Mouse (Mus musculus) liver, embryonic 16.5 days (tissue): ENCODE data around the gene Gsdma3. TPM values are rescaled to one million over a fixed set of nuclear protein-coding genes. Genes with fewer than 3 reads are reported as not detected.

Experiments used
- ATAC-seq: fragments of 200-750 bp; cut with Nextera tagmentation; 2 replicates; pipeline ENCODE4 v1.8.0; 2017; ENCODE audit warnings: low read depth, mild to moderate bottlenecking, moderate number of reproducible peaks, moderate library complexity
- H3K27ac ChIP-seq: fragments of 300-500 bp; sonication (generic); 2 replicates; pipeline ENCODE4 v1.5.1; 2014; ENCODE audit warnings: mild to moderate bottlenecking, low read length
- H3K27me3 ChIP-seq: fragments of 300-500 bp; sonication (generic); 2 replicates; pipeline ENCODE4 v1.6.1; 2014; ENCODE audit warnings: low read depth, low read length, mixed read lengths; ENCODE audit not compliant: control insufficient read depth, insufficient read depth
- H3K36me3 ChIP-seq: fragments of 300-500 bp; sonication (generic); 2 replicates; pipeline ENCODE4 v1.6.1; 2014; ENCODE audit warnings: mild to moderate bottlenecking; ENCODE audit not compliant: control insufficient read depth, insufficient read depth
- H3K4me1 ChIP-seq: fragments of 300-500 bp; sonication (generic); 2 replicates; pipeline ENCODE4 v1.6.1; 2014; ENCODE audit warnings: low read depth, low read length, mixed read lengths; ENCODE audit not compliant: control insufficient read depth
- H3K4me2 ChIP-seq: fragments of 300-500 bp; sonication (generic); 2 replicates; pipeline ENCODE4 v1.6.1; 2014; ENCODE audit warnings: low read depth, low read length, mixed read lengths
- H3K4me3 ChIP-seq: fragments of 300-500 bp; sonication (generic); 2 replicates; pipeline ENCODE4 v1.5.1; 2014; ENCODE audit warnings: low read depth, mild to moderate bottlenecking, low read length
- H3K9ac ChIP-seq: fragments of 300-500 bp; sonication (generic); 2 replicates; pipeline ENCODE4 v1.6.1; 2014; ENCODE audit warnings: low read depth, low read length
- H3K9me3 ChIP-seq: fragments of 300-500 bp; sonication (generic); replicated peaks from 2 replicates; pipeline ENCODE4 v1.6.1; 2016; ENCODE audit warnings: low read length; ENCODE audit not compliant: control insufficient read depth
- WGBS: fragments of 180-500 bp; shearing (Covaris S2); extraction: QIAGEN DNeasy Blood & Tissue Kit; methylation state at CpG from one replicate; pipeline ENCODE4 v1.1.7; 2014; ENCODE audit not compliant: insufficient replicate concordance; 5-methylcytosine and 5-hydroxymethylcytosine counted together
- polyA plus RNA-seq: library from polyadenylated mRNA; unstranded; fragments of >200 nt; fragmentation: Nextera tagmentation; extraction: Ambion mirVana; gene quantifications from 2 replicates; pipeline ENCODE4 v1.2.1, GENCODE M21; 2015

The Gsdma3 gene
- polyA plus RNA-seq, 1 experiment from 2014 or later = not detected

GRCm38 (mm10) chr11:98682811-98683210 is 56.7 kb downstream of the Gsdma3 start:
- Histone ChIP-seq H3K4me3 (peak overlapping the region; percentile 94), H3K36me3 (peaks cover 21% of the 10 kb centered on the region), H3K4me2 (peak overlapping the region; percentile 88), H3K27me3 (no peaks in the 10 kb centered on the region), H3K9ac (peak overlapping the region; percentile 96), H3K9me3 (no peaks in the 10 kb centered on the region), H3K27ac (peak overlapping the region; percentile 68), H3K4me1 (peaks cover 12% of the 10 kb centered on the region)
- 0% methylated on average over 23 of the region's 23 CpGs for whole genome bisulfite sequencing
- peak; percentile 19 for ATAC-seq

- no peak for ATAC-seq
- Histone ChIP-seq H3K4me3 (no peak overlapping the region), H3K9me3 (no peaks in the 10 kb centered on the region), H3K9ac (no peak overlapping the region), H3K27ac (no peak overlapping the region), H3K4me2 (no peak overlapping the region), H3K27me3 (no peaks in the 10 kb centered on the region), H3K36me3 (peaks cover 38% of the 10 kb centered on the region), H3K4me1 (peaks cover 12% of the 10 kb centered on the region)
- 82% methylated on average over 9 of the region's 9 CpGs for WGBS
These were observed 59.5 kb downstream of the Gsdma3 start for GRCm38 (mm10) chr11:98685642-98686041.

- Histone ChIP-seq H3K27ac (no peak overlapping the region), H3K4me2 (no peak overlapping the region), H3K9ac (no peak overlapping the region), H3K9me3 (no peaks in the 10 kb centered on the region), H3K27me3 (no peaks in the 10 kb centered on the region), H3K4me1 (peaks cover 8% of the 10 kb centered on the region), H3K36me3 (peaks cover 47% of the 10 kb centered on the region), H3K4me3 (no peak overlapping the region)
- 80% methylated on average over 4 of the region's 4 CpGs for WGBS
- no peak for ATAC-seq
These were observed 60.8 kb downstream of the Gsdma3 start for GRCm38 (mm10) chr11:98686976-98687375.

Other genes with a start within 250 kb of the Gsdma3 start
- gene Tcap, start 242.5 kb upstream of the Gsdma3 start, polyA plus RNA-seq = 0.98 and 1.7 TPM in 2 replicates
- gene Pnmt, start 239.9 kb upstream of the Gsdma3 start, polyA plus RNA-seq = 0.12 TPM in 1 of 2 replicates, not detected in the other
- 3.3 and 3.4 TPM in 2 replicates for gene Pgap3, start 225.9 kb upstream of the Gsdma3 start, polyA plus RNA-seq
- gene Erbb2, start 213.9 kb upstream of the Gsdma3 start, polyA plus RNA-seq = 1.8 and 2.1 TPM in 2 replicates
- gene Mien1, start 187.4 kb upstream of the Gsdma3 start, polyA plus RNA-seq = 55.9 and 57.9 TPM in 2 replicates
- gene Grb7, start 180.0 kb upstream of the Gsdma3 start, polyA plus RNA-seq = 28.5 and 36.0 TPM in 2 replicates
- 0.19 and 0.20 TPM in 2 replicates for gene Ikzf3, start 80.3 kb upstream of the Gsdma3 start, polyA plus RNA-seq
- 0.60 and 0.85 TPM in 2 replicates for gene Zpbp2, start 75.3 kb upstream of the Gsdma3 start, polyA plus RNA-seq
- 36.6 and 38.4 TPM in 2 replicates for gene Ormdl3, start 39.0 kb upstream of the Gsdma3 start, polyA plus RNA-seq
- gene Lrrc3c, start 28.1 kb upstream of the Gsdma3 start, polyA plus RNA-seq = not detected in 2 replicates
- gene Gm12355, start 699 bp upstream of the Gsdma3 start, polyA plus RNA-seq = 0.12 and 0.47 TPM in 2 replicates
- gene Gsdma2, start 20.4 kb downstream of the Gsdma3 start, polyA plus RNA-seq = not detected in 2 replicates
- gene Gsdma, start 38.0 kb downstream of the Gsdma3 start, polyA plus RNA-seq = 0.04 TPM in 1 of 2 replicates, not detected in the other
- gene Psmd3, start 56.2 kb downstream of the Gsdma3 start, polyA plus RNA-seq = 86.4 and 86.5 TPM in 2 replicates
- gene Csf3, start 74.9 kb downstream of the Gsdma3 start, polyA plus RNA-seq = not detected in 2 replicates
- 22.8 and 23.8 TPM in 2 replicates for gene Med24, start 103.1 kb downstream of the Gsdma3 start, polyA plus RNA-seq
- gene Thra, start 114.3 kb downstream of the Gsdma3 start, polyA plus RNA-seq = 6.5 and 7.7 TPM in 2 replicates
- 0.65 and 0.66 TPM in 2 replicates for gene Nr1d1, start 149.0 kb downstream of the Gsdma3 start, polyA plus RNA-seq
- 4.9 and 5.3 TPM in 2 replicates for gene Msl1, start 169.2 kb downstream of the Gsdma3 start, polyA plus RNA-seq
- 11.6 and 13.6 TPM in 2 replicates for gene Casc3, start 178.5 kb downstream of the Gsdma3 start, polyA plus RNA-seq
- gene Rapgefl1, start 210.4 kb downstream of the Gsdma3 start, polyA plus RNA-seq = 0.06 and 0.18 TPM in 2 replicates
- gene Wipf2, start 237.3 kb downstream of the Gsdma3 start, polyA plus RNA-seq = 1.2 and 1.6 TPM in 2 replicates